Mouse (Mus musculus) c-Kit-positive CD71-negative TER-119-negative erythroid progenitor cells, embryonic 14.5 days (primary cell): ENCODE results near the gene Itpr1.

ENCODE experiments used
- DNase-seq: peaks from one replicate; pipeline ENCODE4 v3.0.0-alpha.2; 2013; ENCODE audit warnings: low read depth

Itpr1 gene

GRCm38 (mm10) chr6:108393131-108393530 lies 180.2 kb downstream of the Itpr1 start:
- DNase-seq, result no peak

- no peak for DNase-seq
Observed at GRCm38 (mm10) chr6:108397956-108398355, 185.1 kb downstream of the Itpr1 start.

- no peak for DNase-seq
Observed at GRCm38 (mm10) chr6:108401412-108401955, 188.6 kb downstream of the Itpr1 start.

GRCm38 (mm10) chr6:108404736-108405135 lies 191.8 kb downstream of the Itpr1 start:
- DNase-seq, result no peak

- DNase-seq, result peak; percentile 62
Observed at GRCm38 (mm10) chr6:108408053-108408452, 195.2 kb downstream of the Itpr1 start.

GRCm38 (mm10) chr6:108408726-108409125 lies 195.8 kb downstream of the Itpr1 start:
- DNase-seq, result no peak

- no peak for DNase-seq
Observed at GRCm38 (mm10) chr6:108410771-108411170, 197.9 kb downstream of the Itpr1 start.

GRCm38 (mm10) chr6:108411201-108411600 lies 198.3 kb downstream of the Itpr1 start:
- DNase-seq, result no peak

GRCm38 (mm10) chr6:108413006-108413405 lies 200.1 kb downstream of the Itpr1 start:
- DNase-seq, result no peak

GRCm38 (mm10) chr6:108413593-108413992 lies 200.7 kb downstream of the Itpr1 start:
- DNase-seq, result no peak

- no peak for DNase-seq
Observed at GRCm38 (mm10) chr6:108415847-108416246, 203.0 kb downstream of the Itpr1 start.

- no peak for DNase-seq
Observed at GRCm38 (mm10) chr6:108417508-108417907, 204.6 kb downstream of the Itpr1 start.

- DNase-seq, result no peak
Observed at GRCm38 (mm10) chr6:108418218-108418617, 205.3 kb downstream of the Itpr1 start.

GRCm38 (mm10) chr6:108424749-108425584 lies 212.1 kb downstream of the Itpr1 start:
- DNase-seq, result no peak

GRCm38 (mm10) chr6:108426789-108427188 lies 213.9 kb downstream of the Itpr1 start:
- peak; percentile 23 for DNase-seq

- DNase-seq, result no peak
Observed at GRCm38 (mm10) chr6:108428383-108428782, 215.5 kb downstream of the Itpr1 start.

- no peak for DNase-seq
Observed at GRCm38 (mm10) chr6:108429950-108430349, 217.1 kb downstream of the Itpr1 start.

- DNase-seq, result no peak
Observed at GRCm38 (mm10) chr6:108431193-108431592, 218.3 kb downstream of the Itpr1 start.

- no peak for DNase-seq
Observed at GRCm38 (mm10) chr6:108432836-108433235, 219.9 kb downstream of the Itpr1 start.

GRCm38 (mm10) chr6:108434816-108435215 lies 221.9 kb downstream of the Itpr1 start:
- DNase-seq, result no peak

- no peak for DNase-seq
Observed at GRCm38 (mm10) chr6:108435467-108435866, 222.6 kb downstream of the Itpr1 start.

- DNase-seq, result no peak
Observed at GRCm38 (mm10) chr6:108436608-108437007, 223.7 kb downstream of the Itpr1 start.

- no peak for DNase-seq
Observed at GRCm38 (mm10) chr6:108441290-108441689, 228.4 kb downstream of the Itpr1 start.

- DNase-seq, result no peak
Observed at GRCm38 (mm10) chr6:108442291-108442690, 229.4 kb downstream of the Itpr1 start.
